Mouse (Mus musculus): ENCODE data around the gene Arhgap10. TPM values are rescaled to one million over a fixed set of nuclear protein-coding genes. Genes with fewer than 3 reads are reported as not detected.

The Arhgap10 gene
- polyA plus RNA-seq, 1 experiment from 2014 or later = 3.8 TPM

GRCm38 (mm10) chr8:77369671-77370070 lies 148.1 kb downstream of the Arhgap10 start:
- WGBS = 82% methylated on average over 7 of the region's 7 CpGs
- no peak overlapping the region for H3K4me2 ChIP-seq (ENCODE audit: low read depth, low read length)
- no peak overlapping the region for H3K27ac ChIP-seq (ENCODE audit: low read depth, low read length)
- H3K27me3 ChIP-seq (ENCODE audit: control insufficient read depth, insufficient read depth, low read length) = no peaks in the 10 kb centered on the region
- 0 out of 2 replicates have a peak, but pooled peaks cover 5% of the 10 kb centered on the region for H3K4me1 ChIP-seq (ENCODE audit: control insufficient read depth, insufficient read depth, low read length)
- no peak overlapping the region for H3K4me3 ChIP-seq (ENCODE audit: low read depth, low read length)
- H3K9ac ChIP-seq (replicated peaks; ENCODE audit: low read depth, low read length) = no peak overlapping the region
- no peaks in the 10 kb centered on the region for H3K9me3 ChIP-seq (ENCODE audit: control insufficient read depth, low read length)
- no peaks in the 10 kb centered on the region for H3K36me3 ChIP-seq (ENCODE audit: control insufficient read depth, insufficient read depth, low read length)
- no peak for ATAC-seq (ENCODE audit: low read depth)

GRCm38 (mm10) chr8:77367091-77367490 lies 150.7 kb downstream of the Arhgap10 start:
- H3K27ac ChIP-seq (ENCODE audit: low read depth, low read length) = no peak overlapping the region
- no peaks in the 10 kb centered on the region for H3K9me3 ChIP-seq (ENCODE audit: control insufficient read depth, low read length)
- no peaks in the 10 kb centered on the region for H3K27me3 ChIP-seq (ENCODE audit: control insufficient read depth, insufficient read depth, low read length)
- 0 out of 2 replicates have a peak, but pooled peaks cover 5% of the 10 kb centered on the region for H3K4me1 ChIP-seq (ENCODE audit: control insufficient read depth, insufficient read depth, low read length)
- no peaks in the 10 kb centered on the region for H3K36me3 ChIP-seq (ENCODE audit: control insufficient read depth, insufficient read depth, low read length)
- no peak for ATAC-seq (ENCODE audit: low read depth)
- no peak overlapping the region for H3K4me2 ChIP-seq (ENCODE audit: low read depth, low read length)
- WGBS = 55% methylated on average over 3 of the region's 3 CpGs
- H3K9ac ChIP-seq (replicated peaks; ENCODE audit: low read depth, low read length) = no peak overlapping the region
- H3K4me3 ChIP-seq (ENCODE audit: low read depth, low read length) = no peak overlapping the region

- no peaks in the 10 kb centered on the region for H3K27me3 ChIP-seq (ENCODE audit: control insufficient read depth, insufficient read depth, low read length)
- H3K4me1 ChIP-seq (ENCODE audit: control insufficient read depth, insufficient read depth, low read length) = 0 out of 2 replicates have a peak, but pooled peaks cover 5% of the 10 kb centered on the region
- no peak for ATAC-seq (ENCODE audit: low read depth)
- no peak overlapping the region for H3K9ac ChIP-seq (replicated peaks; ENCODE audit: low read depth, low read length)
- no peak overlapping the region for H3K27ac ChIP-seq (ENCODE audit: low read depth, low read length)
- H3K4me2 ChIP-seq (ENCODE audit: low read depth, low read length) = no peak overlapping the region
- no peak overlapping the region for H3K4me3 ChIP-seq (ENCODE audit: low read depth, low read length)
- WGBS = 79% methylated on average over 4 of the region's 4 CpGs
- H3K36me3 ChIP-seq (ENCODE audit: control insufficient read depth, insufficient read depth, low read length) = no peaks in the 10 kb centered on the region
- H3K9me3 ChIP-seq (ENCODE audit: control insufficient read depth, low read length) = no peaks in the 10 kb centered on the region
Observed at GRCm38 (mm10) chr8:77366446-77366845, 151.3 kb downstream of the Arhgap10 start.

- no peak for ATAC-seq (ENCODE audit: low read depth)
- Histone ChIP-seq H3K9ac (replicated peaks; ENCODE audit: low read depth, low read length) (no peak overlapping the region), H3K27ac (ENCODE audit: low read depth, low read length) (no peak overlapping the region), H3K4me2 (ENCODE audit: low read depth, low read length) (no peak overlapping the region), H3K4me1 (ENCODE audit: control insufficient read depth, insufficient read depth, low read length) (0 out of 2 replicates have a peak, but pooled peaks cover 5% of the 10 kb centered on the region), H3K9me3 (ENCODE audit: control insufficient read depth, low read length) (no peaks in the 10 kb centered on the region), H3K36me3 (ENCODE audit: control insufficient read depth, insufficient read depth, low read length) (no peaks in the 10 kb centered on the region), H3K27me3 (ENCODE audit: control insufficient read depth, insufficient read depth, low read length) (no peaks in the 10 kb centered on the region), H3K4me3 (ENCODE audit: low read depth, low read length) (no peak overlapping the region)
- WGBS = 83% methylated on average over 6 of the region's 6 CpGs
Observed at GRCm38 (mm10) chr8:77365990-77366389, 151.8 kb downstream of the Arhgap10 start.

- Histone ChIP-seq H3K9ac (replicated peaks; ENCODE audit: low read depth, low read length) (no peak overlapping the region), H3K36me3 (ENCODE audit: control insufficient read depth, insufficient read depth, low read length) (no peaks in the 10 kb centered on the region), H3K27me3 (ENCODE audit: control insufficient read depth, insufficient read depth, low read length) (no peaks in the 10 kb centered on the region), H3K4me1 (ENCODE audit: control insufficient read depth, insufficient read depth, low read length) (no peaks in the 10 kb centered on the region), H3K9me3 (ENCODE audit: control insufficient read depth, low read length) (no peaks in the 10 kb centered on the region), H3K4me3 (ENCODE audit: low read depth, low read length) (no peak overlapping the region), H3K4me2 (ENCODE audit: low read depth, low read length) (no peak overlapping the region), H3K27ac (ENCODE audit: low read depth, low read length) (no peak overlapping the region)
- no peak for ATAC-seq (ENCODE audit: low read depth)
- WGBS = 94% methylated on average over 11 of the region's 11 CpGs
Observed at GRCm38 (mm10) chr8:77364472-77364871, 153.3 kb downstream of the Arhgap10 start.

- no peak overlapping the region for H3K27ac ChIP-seq (ENCODE audit: low read depth, low read length)
- H3K4me1 ChIP-seq (ENCODE audit: control insufficient read depth, insufficient read depth, low read length) = no peaks in the 10 kb centered on the region
- H3K9me3 ChIP-seq (ENCODE audit: control insufficient read depth, low read length) = no peaks in the 10 kb centered on the region
- no peaks in the 10 kb centered on the region for H3K36me3 ChIP-seq (ENCODE audit: control insufficient read depth, insufficient read depth, low read length)
- H3K4me2 ChIP-seq (ENCODE audit: low read depth, low read length) = no peak overlapping the region
- H3K4me3 ChIP-seq (ENCODE audit: low read depth, low read length) = no peak overlapping the region
- no peaks in the 10 kb centered on the region for H3K27me3 ChIP-seq (ENCODE audit: control insufficient read depth, insufficient read depth, low read length)
- 56% methylated on average over 5 of the region's 5 CpGs for WGBS
- ATAC-seq (ENCODE audit: low read depth) = no peak
- H3K9ac ChIP-seq (replicated peaks; ENCODE audit: low read depth, low read length) = no peak overlapping the region
Observed at GRCm38 (mm10) chr8:77360853-77361252, 156.9 kb downstream of the Arhgap10 start.

- no peak overlapping the region for H3K4me2 ChIP-seq (ENCODE audit: low read depth, low read length)
- no peaks in the 10 kb centered on the region for H3K27me3 ChIP-seq (ENCODE audit: control insufficient read depth, insufficient read depth, low read length)
- 82% methylated on average over 5 of the region's 5 CpGs for WGBS
- no peak overlapping the region for H3K4me3 ChIP-seq (ENCODE audit: low read depth, low read length)
- H3K9me3 ChIP-seq (ENCODE audit: control insufficient read depth, low read length) = no peaks in the 10 kb centered on the region
- no peaks in the 10 kb centered on the region for H3K4me1 ChIP-seq (ENCODE audit: control insufficient read depth, insufficient read depth, low read length)
- no peak overlapping the region for H3K9ac ChIP-seq (replicated peaks; ENCODE audit: low read depth, low read length)
- no peaks in the 10 kb centered on the region for H3K36me3 ChIP-seq (ENCODE audit: control insufficient read depth, insufficient read depth, low read length)
- H3K27ac ChIP-seq (ENCODE audit: low read depth, low read length) = no peak overlapping the region
- ATAC-seq (ENCODE audit: low read depth) = no peak
Observed at GRCm38 (mm10) chr8:77360423-77360822, 157.3 kb downstream of the Arhgap10 start.

- Histone ChIP-seq H3K4me2 (ENCODE audit: low read depth, low read length) (no peak overlapping the region), H3K27ac (ENCODE audit: low read depth, low read length) (no peak overlapping the region), H3K9me3 (ENCODE audit: control insufficient read depth, low read length) (no peaks in the 10 kb centered on the region), H3K9ac (replicated peaks; ENCODE audit: low read depth, low read length) (no peak overlapping the region), H3K4me1 (ENCODE audit: control insufficient read depth, insufficient read depth, low read length) (no peaks in the 10 kb centered on the region), H3K4me3 (ENCODE audit: low read depth, low read length) (no peak overlapping the region), H3K36me3 (ENCODE audit: control insufficient read depth, insufficient read depth, low read length) (no peaks in the 10 kb centered on the region), H3K27me3 (ENCODE audit: control insufficient read depth, insufficient read depth, low read length) (no peaks in the 10 kb centered on the region)
- 75% methylated on average over 8 of the region's 8 CpGs for WGBS
- ATAC-seq (ENCODE audit: low read depth) = no peak
Observed at GRCm38 (mm10) chr8:77357126-77357525, 160.6 kb downstream of the Arhgap10 start.

- H3K27me3 ChIP-seq (ENCODE audit: control insufficient read depth, insufficient read depth, low read length) = no peaks in the 10 kb centered on the region
- H3K4me3 ChIP-seq (ENCODE audit: low read depth, low read length) = no peak overlapping the region
- no peak overlapping the region for H3K9ac ChIP-seq (replicated peaks; ENCODE audit: low read depth, low read length)
- H3K36me3 ChIP-seq (ENCODE audit: control insufficient read depth, insufficient read depth, low read length) = no peaks in the 10 kb centered on the region
- ATAC-seq (ENCODE audit: low read depth) = no peak
- WGBS = 87% methylated on average over 5 of the region's 5 CpGs
- no peak overlapping the region for H3K4me2 ChIP-seq (ENCODE audit: low read depth, low read length)
- no peaks in the 10 kb centered on the region for H3K4me1 ChIP-seq (ENCODE audit: control insufficient read depth, insufficient read depth, low read length)
- no peak overlapping the region for H3K27ac ChIP-seq (ENCODE audit: low read depth, low read length)
- H3K9me3 ChIP-seq (ENCODE audit: control insufficient read depth, low read length) = no peaks in the 10 kb centered on the region
Observed at GRCm38 (mm10) chr8:77355344-77355743, 162.4 kb downstream of the Arhgap10 start.
